Mouse (Mus musculus): ENCODE measurements around the gene Afg1l.
A peak's percentile ranks its signal among the peaks of the same experiment; 100 is the strongest.

The Afg1l gene

DNA sequence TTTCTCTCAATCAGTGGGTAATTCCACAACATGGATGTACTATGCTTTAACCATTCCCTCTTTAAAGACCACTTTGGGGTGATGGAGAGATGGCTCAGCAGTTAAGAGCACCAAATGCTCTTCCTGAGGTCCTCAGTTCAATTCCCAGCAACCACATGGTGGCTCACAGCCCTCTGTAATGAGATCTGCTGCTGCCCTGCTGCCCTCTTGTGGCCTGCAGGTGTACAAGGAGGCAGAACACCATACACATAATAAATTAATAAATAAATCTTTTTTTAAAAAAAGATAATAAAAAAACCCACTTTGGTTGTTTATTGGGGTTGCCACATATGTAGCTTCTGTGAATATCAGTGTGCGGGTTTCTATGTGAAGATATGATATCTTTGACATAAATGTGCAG is 180.4 kb downstream of the Afg1l start:
- peak; percentile 40 for DNase-seq (ENCODE audit: low read depth, low spot score)

DNA sequence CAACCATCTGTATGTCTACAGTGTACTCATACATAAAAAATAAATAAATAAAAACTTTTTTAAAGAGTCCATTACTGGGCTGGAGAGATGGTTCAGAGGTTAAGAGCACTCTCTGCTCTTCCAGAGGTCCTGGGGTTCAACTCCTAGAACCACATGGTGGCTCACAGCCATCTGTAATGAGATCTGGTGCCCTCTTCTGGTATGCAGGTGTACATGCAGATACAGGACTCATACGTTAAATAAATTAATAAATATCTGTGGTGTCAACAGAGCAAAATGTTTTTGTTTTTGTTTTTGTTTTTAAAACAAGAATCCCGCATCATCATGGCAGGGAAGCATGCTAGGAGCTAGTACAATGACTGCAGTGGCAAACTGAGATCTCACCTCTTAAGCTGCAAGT is 181.3 kb downstream of the Afg1l start:
- DNase-seq (ENCODE audit: low read depth, low spot score) = no peak

DNA sequence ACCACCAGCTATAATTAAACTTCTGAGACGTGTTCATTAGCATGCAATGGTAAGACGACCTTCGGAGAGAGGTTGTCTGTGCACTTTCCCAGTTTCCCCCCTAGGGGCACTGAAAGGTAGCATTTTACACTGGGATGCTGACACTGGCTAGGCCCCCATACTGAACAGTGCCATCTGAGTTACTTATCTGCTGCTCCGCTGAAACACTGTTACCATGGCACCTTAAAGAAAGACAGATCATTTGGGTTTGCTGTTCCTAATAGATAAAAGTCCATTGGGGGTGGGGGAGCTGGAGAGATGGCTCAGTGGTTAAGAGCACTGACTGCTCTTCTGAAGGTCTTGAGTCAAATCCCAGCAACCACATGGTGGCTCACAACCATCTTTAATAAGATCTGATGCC is 181.8 kb downstream of the Afg1l start:
- DNase-seq (ENCODE audit: low read depth, low spot score) = no peak

DNA sequence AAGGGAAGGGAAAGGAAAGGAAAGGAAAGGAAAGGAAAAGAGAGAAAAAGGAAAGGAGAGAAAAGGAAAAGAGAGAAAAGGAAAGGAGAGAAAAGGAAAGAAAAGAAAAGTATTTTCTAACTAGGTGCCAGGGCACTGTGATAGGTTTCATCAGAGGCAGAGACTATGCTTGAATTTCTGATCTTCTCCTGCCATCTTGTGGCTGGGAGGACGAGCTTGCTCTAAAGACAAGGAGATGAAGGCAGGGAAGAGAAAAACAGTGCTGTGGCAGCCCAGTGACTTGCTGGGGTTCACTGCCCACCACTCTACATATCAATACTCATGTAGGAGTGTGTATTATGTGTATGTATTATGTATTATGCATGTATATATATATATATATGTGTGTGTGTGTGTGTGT is 183.3 kb downstream of the Afg1l start:
- DNase-seq (ENCODE audit: low read depth, low spot score) = peak; percentile 70

DNA sequence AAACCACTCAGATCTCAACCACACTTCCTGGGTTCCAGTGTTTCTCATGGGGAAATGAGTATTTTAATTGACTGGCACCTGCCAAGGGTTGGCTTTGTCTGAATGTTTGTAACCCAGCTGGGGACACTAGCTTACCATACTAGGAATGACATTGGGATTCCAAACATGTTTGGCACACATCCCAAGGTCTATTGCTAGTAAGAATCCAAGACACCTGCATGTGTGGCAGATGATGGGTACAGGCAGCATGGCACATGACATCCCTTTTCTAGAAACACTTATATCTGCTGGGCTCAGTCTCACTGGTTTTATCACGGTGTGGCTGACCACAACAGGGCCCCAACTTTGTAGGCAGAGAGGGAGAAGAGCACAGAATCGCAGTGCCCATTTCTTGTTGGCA is 184.0 kb downstream of the Afg1l start:
- DNase-seq (ENCODE audit: low read depth, low spot score) = no peak

DNA sequence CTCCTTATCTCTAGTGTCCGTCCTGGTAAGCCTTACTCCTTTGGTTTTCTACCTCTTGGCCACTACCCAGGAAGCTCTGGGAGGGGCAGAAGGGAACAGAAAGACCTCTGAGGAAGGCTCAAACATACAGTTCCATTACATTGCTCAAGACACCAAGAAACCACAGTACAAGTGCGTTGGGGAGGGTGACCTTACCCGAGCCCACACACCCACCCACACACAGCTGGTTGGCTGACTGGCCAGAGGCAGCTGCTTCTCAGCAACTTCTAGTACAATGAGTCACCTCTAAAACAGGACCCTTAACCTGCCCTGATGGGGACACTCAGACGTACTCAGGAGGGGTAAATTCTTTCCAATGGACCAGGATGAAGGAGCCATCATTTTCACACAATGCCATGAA is 184.5 kb downstream of the Afg1l start:
- DNase-seq (ENCODE audit: low read depth, low spot score) = no peak

DNA sequence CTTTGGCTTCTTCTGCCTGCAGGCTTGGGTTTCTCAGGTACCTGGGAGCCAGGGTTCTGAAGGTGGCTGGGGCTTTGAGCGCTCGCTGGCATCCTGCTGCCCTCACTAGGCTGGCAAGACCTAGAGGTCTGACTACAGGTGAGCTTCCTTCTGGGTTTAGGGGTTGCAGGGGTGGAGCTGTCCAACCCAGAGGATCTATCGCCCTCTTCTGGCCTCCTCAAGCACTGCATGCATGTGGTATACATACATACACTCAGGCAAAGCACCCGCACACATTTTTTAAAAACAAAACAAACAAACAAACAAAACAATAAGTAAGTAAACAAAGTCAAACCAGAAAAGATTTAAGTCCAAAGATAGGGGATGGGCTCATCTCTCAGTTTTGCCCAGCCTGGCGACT is 187.0 kb downstream of the Afg1l start:
- DNase-seq (ENCODE audit: low read depth, low spot score) = peak; percentile 75

DNA sequence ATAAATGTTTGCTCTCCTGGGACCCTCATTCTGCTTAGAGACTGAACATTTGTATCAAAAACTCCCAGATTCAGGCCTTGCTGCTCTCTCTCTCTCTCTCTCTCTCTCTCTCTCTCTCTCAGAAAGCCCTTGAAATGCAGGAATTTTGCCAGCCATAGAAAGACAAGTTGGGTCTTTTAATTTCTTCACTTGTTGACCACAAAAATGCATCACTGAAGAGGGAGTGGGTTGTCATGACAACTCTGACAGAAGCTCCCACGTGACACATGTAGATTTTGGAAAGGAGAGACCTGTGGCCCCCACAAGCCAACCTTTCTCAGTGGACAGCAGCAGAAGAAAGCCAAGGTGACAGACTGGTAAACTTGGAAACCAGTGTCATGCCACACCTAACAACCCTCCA is 190.7 kb downstream of the Afg1l start:
- no peak for DNase-seq (ENCODE audit: low read depth, low spot score)

DNA sequence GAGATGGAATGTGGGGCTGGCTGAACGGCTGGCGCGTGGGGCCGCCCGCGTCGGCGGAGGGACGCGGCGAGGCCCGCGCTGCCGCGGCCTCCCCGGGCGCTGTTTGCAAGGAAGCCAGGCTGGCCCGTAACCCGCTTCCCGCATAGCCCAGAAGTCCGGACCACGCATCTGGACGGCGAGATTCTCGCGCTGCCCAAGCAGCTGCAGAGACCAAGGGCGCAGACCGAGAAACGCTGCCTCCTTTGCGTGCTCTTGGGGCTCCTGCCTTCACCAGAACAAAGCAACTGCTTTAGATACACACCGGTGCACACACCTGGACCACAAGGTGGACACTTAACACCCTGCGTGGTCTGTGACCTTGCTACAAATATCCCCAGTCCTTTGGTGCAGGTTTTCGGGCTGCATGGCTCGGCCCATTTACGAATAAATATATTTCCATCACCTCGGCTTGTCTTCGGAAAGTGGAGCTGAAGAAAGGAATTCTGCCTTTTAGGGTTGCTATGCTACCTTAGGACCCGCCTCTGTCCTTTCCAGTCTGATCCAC is 200.0 kb downstream of the Afg1l start:
- no peak for DNase-seq (ENCODE audit: low read depth, low spot score)

DNA sequence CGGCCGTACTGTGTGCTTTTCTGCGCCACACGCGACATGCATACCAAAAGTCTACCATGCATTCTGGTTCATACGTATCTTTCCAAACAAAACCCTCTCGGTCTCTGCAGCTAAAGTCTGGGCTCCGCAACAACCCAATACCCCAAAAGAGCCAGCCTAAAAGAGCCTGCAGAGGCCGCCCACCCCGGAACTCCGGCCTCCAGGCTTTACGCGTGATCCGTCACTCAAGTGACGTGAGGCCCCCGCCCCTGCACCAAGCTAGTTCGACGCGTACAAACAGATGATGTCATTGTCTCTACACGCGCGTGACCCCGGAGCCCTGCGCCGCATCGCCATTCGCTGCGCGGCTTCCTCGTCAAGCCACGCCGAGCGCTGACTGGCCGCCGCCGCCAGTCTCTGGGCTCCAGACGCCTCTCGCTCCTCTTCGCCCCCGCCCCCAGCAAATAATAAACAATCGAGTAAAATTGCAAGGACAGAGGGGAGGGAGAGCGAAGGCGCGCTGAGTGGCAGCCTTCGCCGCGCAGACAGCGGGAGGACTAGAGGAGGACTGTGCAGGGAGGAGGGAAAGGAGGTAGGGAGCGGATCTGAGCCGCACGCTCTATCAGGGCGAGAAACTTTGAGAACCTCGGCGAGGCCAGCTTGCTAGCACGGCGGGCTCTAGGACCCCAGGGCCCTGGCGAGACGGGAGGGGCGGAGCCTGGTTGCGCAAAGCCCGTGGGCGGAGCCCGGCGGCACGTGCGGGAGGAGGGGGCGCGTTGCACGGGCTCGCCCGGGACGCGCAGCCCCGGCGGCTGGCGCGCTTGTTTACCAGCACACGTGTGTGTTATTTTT is 200.7 kb downstream of the Afg1l start:
- DNase-seq (ENCODE audit: low read depth, low spot score) = peak; percentile 99

DNA sequence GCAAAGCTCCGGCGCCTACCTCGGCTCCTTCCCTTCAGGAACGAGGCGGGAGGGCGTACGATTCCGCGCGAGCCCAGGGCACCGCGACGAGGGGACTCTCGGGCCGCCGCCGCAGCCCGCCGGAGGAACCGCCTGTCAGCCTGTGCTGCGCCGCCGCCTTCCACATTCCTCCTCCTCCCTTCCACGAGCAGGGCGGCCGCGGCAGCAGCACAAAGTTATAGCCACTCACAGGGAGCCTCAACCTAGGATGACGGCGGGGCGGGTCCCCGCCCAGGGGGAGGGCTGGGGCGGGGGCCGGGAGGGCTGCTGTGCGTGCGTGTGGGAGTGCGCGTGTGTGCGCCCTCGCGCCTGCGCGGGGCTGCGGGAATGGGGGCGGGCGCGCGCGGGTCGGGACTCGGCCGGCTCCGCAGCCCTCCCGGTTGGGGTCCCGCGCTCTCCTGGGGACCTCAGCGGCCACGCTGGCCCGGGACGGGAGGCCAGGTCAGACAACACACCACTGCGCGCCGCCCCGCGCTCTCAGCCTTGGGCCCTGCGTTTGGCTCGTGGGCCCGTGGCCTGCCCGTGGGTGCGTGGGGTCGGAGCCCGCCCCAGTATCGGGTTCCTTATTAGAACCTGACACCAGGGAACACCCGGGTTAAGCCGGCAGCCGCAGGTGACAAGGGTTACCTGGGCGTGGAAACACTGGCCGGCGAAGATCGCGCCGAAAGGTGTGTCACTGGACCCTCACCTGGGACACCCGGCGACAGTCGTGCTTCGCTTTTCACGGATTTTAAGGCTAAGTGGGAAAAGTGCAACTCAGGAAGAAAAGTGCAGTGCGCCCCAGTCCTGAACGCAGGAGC is 201.6 kb downstream of the Afg1l start, which contains the start of gene Foxo3:
Foxo3 (minus strand) TSS at position 249 of the 839 bp plus-strand sequence.
- DNase-seq (ENCODE audit: low read depth, low spot score) = peak; percentile 92

DNA sequence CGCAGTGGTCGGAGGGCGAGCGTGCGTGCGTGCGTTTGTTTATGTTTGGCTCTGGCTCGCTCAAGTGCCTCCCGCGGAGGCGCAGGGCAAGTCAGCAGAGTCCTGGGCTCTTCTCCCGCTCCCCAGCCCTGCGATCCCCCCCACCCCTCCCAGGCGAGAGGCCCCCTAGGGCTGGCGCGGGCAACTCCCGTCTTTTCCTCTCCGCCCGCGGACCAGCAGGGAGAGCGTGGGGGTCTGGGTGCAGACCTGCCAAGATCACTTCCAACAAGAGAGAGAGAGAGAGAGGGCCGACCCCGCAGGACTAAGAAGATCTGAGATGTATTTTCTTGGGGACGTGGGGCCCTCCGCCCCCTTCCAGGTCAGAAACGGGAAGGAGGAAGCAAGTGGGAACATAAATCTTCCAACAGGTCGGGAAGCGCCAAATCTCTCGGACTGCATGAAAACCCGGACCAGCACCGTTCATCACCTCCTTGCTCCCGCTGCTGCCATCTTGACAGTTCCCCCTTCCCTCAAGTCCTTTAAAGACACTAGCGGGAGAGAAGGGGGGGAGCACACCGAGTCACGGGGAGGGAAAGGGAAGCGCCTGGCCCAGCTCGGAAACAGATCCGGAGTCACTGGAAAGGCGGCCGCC is 202.4 kb downstream of the Afg1l start:
- peak; percentile 61 for DNase-seq (ENCODE audit: low read depth, low spot score)

DNA sequence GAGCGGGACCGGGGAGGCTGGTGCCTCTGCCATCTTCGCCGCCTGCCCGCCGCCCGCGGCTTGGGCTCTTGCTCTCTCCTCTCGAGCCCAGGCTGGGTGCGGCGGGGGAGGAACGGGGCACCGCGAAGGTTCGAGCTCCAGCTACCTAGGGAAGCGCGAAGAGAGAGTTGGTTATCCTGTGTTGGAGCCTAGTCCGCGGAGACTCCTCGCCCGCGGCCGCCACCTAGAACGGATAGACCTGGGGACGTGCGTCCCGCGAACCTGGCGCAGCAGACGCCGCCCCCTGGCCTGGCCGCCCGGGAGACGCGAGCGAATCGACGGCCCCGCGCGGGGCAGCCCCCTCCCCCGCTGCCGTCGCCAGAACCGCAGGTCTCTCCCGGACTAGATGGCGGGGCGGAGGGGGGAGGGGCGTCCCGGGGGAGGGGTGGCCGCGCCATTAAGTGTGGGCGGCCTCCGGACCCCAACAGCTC is 202.9 kb downstream of the Afg1l start:
- DNase-seq (ENCODE audit: low read depth, low spot score) = no peak

DNA sequence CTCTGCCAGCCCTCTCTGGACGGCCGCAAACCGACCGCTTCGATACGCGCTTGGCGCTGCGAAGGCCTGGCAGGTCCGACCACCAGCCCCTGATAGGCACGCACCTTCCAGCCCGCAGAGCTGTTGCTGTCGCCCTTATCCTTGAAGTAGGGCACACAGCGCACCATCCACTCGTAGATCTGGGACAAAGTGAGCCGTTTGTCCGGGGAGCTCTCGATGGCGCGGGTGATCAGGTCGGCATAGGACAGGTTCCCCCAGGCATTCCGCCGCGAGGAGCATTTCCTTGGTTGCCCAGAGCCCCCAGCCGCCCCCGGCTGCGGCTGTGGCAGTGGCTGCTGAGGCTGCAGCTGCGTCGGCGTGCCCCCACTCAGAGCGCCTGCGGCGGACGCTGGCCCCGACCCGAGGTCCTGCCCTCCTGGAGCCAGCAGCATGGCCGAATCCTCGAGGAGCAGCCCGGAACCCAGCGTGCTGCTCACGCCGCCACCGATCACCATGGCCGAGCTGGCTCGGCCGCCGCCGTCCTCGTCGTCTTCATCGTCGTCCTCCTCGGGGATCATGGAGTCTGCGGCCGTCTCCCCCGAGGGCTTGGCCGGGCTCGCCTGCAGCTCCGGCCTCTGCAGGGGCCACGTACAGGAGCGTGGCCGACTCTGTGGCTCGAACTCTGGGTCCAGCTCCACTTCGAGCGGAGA is 203.5 kb downstream of the Afg1l start:
- no peak for DNase-seq (ENCODE audit: low read depth, low spot score)

DNA sequence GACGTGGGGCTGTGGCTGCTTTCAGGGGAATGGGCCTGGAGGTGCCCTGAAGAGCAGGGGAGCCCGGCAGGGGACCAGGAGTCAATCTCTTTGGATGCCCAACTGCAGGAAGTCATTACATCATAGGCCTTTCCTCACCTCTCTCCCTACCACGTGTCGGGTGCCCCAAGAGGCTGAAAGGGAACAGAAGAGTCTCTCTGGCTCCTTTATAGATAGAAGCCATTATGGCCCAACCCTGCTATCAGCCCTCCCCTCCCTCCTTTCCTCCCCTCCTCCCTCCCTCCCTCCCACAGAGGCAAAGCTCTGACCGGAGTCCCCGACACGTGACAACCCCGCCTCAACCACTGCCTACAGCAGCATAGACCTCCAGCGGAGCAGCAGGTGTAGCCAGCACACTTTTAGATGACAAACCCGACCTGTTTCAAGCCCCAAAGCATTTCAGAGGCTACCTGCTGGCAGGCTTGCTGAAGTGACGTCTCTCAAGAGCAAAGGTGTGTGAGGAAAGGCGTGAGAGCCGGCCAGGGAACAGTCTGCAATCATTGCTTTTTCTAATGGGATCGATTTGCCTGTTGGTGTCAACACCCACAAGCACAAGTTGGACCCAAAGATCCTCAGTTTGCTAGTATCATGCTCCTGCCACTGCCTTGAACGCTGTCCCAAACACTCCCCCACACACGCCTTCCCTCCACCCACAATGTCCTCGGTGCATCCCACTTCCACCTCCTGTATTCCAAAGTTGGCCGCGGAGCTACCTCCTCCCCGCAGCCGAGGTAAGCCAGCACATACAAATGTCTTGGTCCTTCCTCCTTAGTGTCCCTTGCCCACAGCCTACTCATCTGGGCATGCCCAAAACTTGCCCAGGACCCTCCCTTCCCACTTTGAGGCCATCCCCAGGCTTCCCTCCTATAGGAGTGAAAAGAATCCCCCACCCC is 204.3 kb downstream of the Afg1l start:
- DNase-seq (ENCODE audit: low read depth, low spot score) = no peak

DNA sequence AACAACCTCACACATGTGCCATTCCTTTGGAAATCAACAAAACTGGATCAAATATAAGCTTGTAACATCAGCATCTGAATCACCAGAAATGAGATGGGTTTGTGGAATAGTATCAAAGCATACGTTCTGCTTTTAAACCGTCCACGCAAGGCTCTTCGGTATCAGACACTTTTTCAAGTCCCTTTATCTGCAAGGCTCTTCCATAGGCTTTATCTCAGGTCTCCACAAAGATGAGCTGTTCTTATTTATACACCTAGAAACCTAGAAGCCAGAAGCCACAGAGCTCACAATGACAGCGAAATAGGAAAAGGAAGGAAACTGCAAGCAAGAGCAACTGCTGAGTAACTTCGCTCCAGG is 205.0 kb downstream of the Afg1l start:
- no peak for DNase-seq (ENCODE audit: low read depth, low spot score)

DNA sequence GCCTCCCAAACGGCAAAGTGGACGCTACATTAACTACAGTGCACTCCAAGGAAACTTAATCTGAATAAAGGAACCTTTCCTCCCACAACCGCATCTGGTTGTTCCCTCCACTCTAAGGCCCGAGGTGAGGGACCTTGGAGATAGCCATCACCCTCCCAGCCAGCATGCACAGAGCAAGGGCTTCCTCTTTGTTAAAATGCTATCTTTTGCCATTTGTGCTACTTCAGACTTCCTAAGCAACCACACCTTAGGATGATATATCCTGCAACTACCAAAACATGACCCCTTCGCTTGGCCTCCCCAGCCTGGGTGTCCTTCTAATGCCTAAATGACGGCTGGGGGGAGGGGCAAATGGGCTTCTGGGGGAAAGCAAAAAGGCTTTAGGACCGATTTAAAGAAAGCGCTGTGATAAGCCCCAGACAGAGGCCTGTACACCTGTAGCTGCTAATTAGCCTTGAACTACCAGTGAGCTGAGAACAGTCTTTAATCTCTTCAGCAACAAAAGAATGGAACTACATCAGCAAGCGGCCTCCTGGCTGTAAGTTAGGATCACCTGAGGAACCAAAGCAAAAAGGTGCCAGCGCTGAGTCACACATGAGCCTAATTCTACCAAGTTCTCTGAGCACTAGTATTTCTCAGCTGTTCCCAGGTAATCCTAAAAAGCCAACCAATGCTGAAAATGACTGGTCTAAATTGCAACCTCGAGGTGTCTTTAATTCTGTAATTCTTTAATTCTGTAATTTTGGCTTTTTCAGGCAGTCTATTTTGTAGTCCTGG is 206.7 kb downstream of the Afg1l start:
- DNase-seq (ENCODE audit: low read depth, low spot score) = no peak

DNA sequence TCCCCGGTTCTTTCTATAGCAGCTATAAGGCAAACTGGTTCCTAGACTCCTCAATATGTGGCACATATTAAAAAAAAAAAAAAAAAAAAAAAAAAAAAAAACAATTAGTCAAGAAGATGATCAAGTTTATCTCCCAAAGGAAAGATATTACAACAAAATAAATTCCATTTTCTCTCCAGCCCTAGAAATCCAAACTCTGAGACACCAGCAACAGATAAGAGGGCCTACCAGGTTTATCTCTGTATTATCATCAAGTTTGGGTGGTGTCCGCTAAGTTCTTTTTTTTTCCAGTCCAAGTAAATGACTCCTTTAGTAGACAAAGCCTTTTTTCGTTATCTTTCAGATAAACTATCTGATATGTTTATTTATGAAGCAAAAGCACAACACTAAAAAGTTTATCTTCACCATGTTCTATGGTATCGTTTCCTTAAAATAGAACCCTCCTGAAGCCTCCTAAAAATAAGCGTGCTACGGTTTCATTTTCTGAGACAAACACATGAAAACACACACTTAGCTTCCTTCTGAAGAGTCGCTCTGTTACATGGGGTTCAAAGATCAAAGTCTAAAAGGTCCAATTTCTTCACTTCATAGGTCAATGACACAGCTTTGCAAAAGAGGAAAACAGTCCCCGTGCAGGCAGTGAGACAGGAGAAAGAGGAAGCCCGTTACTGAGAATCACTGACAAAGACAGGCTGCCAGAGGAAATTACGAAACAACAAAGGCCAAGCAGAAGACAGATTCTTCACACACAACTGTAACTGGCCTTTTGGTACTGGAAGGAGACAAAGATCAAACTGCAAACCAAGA is 207.9 kb downstream of the Afg1l start:
- peak; percentile 79 for DNase-seq (ENCODE audit: low read depth, low spot score)
